Mouse (Mus musculus) embryonic facial prominence, embryonic 10.5 days (tissue): ENCODE measurements around the gene Cacng4. TPM values are rescaled to one million over a fixed set of nuclear protein-coding genes. Genes with fewer than 3 reads are reported as not detected.

Source experiments
- DNase-seq: peaks from one replicate; pipeline ENCODE4 v3.0.0-alpha.2; 2017; ENCODE audit warnings: low spot score
- H3K27ac ChIP-seq: fragments of 300-500 bp; sonication (generic); replicated peaks from 2 replicates; pipeline ENCODE4 v1.5.1; 2016; ENCODE audit warnings: mild to moderate bottlenecking
- H3K27me3 ChIP-seq: fragments of 300-500 bp; sonication (generic); replicated peaks from 2 replicates; pipeline ENCODE4 v1.6.1; 2016; ENCODE audit warnings: low read depth, mild to moderate bottlenecking; ENCODE audit not compliant: poor library complexity, severe bottlenecking
- H3K36me3 ChIP-seq: fragments of 300-500 bp; sonication (generic); replicated peaks from 2 replicates; pipeline ENCODE4 v1.6.1; 2016; ENCODE audit warnings: mild to moderate bottlenecking, moderate library complexity
- H3K4me1 ChIP-seq: fragments of 300-500 bp; sonication (generic); 2 replicates; pipeline ENCODE4 v1.6.1; 2016
- H3K4me3 ChIP-seq: fragments of 300-500 bp; sonication (generic); 2 replicates; pipeline ENCODE4 v1.5.1; 2016; ENCODE audit warnings: mild to moderate bottlenecking, moderate library complexity
- H3K9me3 ChIP-seq: fragments of 300-500 bp; sonication (generic); 2 replicates; pipeline ENCODE4 v1.6.1; 2016; ENCODE audit warnings: mild to moderate bottlenecking
- WGBS: fragments of 180-500 bp; shearing (Covaris S2); methylation state at CpG from one replicate; pipeline ENCODE4 v1.1.7; 2016; 5-methylcytosine and 5-hydroxymethylcytosine counted together
- polyA plus RNA-seq: library from polyadenylated mRNA; unstranded; fragments of >200 nt; fragmentation: Nextera tagmentation; extraction: Ambion mirVana; gene quantifications from 2 replicates; pipeline ENCODE4 v1.2.1, GENCODE M21; 2016

Gene Cacng4
- polyA plus RNA-seq, 1 experiment from 2014 or later, result 3.4 TPM

- no peaks in the 10 kb centered on the region for H3K36me3 ChIP-seq
- DNase-seq, result no peak
- H3K27me3 ChIP-seq, result 0 out of 2 replicates have a peak, but pooled peaks cover 13% of the 10 kb centered on the region
- no peak overlapping the region for H3K27ac ChIP-seq
- 52% methylated on average over 27 of the region's 27 CpGs for WGBS
- peaks cover 16% of the 10 kb centered on the region for H3K4me1 ChIP-seq
- no peak overlapping the region for H3K4me3 ChIP-seq
- H3K9me3 ChIP-seq, result no peaks in the 10 kb centered on the region
Observed at GRCm38 (mm10) chr11:107703272-107704134, 90.9 kb downstream of the Cacng4 start.

GRCm38 (mm10) chr11:107699967-107700366 lies 94.4 kb downstream of the Cacng4 start:
- H3K27me3 ChIP-seq, result 0 out of 2 replicates have a peak, but pooled peaks cover 8% of the 10 kb centered on the region
- no peaks in the 10 kb centered on the region for H3K9me3 ChIP-seq
- H3K4me1 ChIP-seq, result peaks cover 18% of the 10 kb centered on the region
- no peak overlapping the region for H3K27ac ChIP-seq
- H3K36me3 ChIP-seq, result no peaks in the 10 kb centered on the region
- WGBS, result 91% methylated on average over 4 of the region's 4 CpGs
- no peak overlapping the region for H3K4me3 ChIP-seq
- no peak for DNase-seq

- Histone ChIP-seq H3K36me3 (peaks cover 8% of the 10 kb centered on the region), H3K4me3 (no peak overlapping the region), H3K27me3 (no peaks in the 10 kb centered on the region), H3K9me3 (no peaks in the 10 kb centered on the region), H3K4me1 (peaks cover 8% of the 10 kb centered on the region), H3K27ac (no peak overlapping the region)
- DNase-seq, result no peak
- WGBS, result 84% methylated on average over 6 of the region's 6 CpGs
Observed at GRCm38 (mm10) chr11:107693338-107693737, 101.0 kb downstream of the Cacng4 start.

- 86% methylated on average over 8 of the region's 8 CpGs for WGBS
- no peak for DNase-seq
- H3K4me3 ChIP-seq, result no peak overlapping the region
- H3K36me3 ChIP-seq, result peaks cover 13% of the 10 kb centered on the region
- H3K9me3 ChIP-seq, result no peaks in the 10 kb centered on the region
- peaks cover 7% of the 10 kb centered on the region for H3K4me1 ChIP-seq
- H3K27me3 ChIP-seq, result no peaks in the 10 kb centered on the region
- no peak overlapping the region for H3K27ac ChIP-seq
Observed at GRCm38 (mm10) chr11:107691569-107691968, 102.8 kb downstream of the Cacng4 start.

- Histone ChIP-seq H3K27me3 (no peaks in the 10 kb centered on the region), H3K9me3 (no peaks in the 10 kb centered on the region), H3K4me1 (peaks cover 9% of the 10 kb centered on the region), H3K27ac (no peak overlapping the region), H3K4me3 (no peak overlapping the region), H3K36me3 (peaks cover 32% of the 10 kb centered on the region)
- DNase-seq, result no peak
- 96% methylated on average over 10 of the region's 10 CpGs for WGBS
Observed at GRCm38 (mm10) chr11:107688480-107688879, 105.9 kb downstream of the Cacng4 start.

- 81% methylated on average over 20 of the region's 20 CpGs for WGBS
- Histone ChIP-seq H3K27me3 (no peaks in the 10 kb centered on the region), H3K9me3 (no peaks in the 10 kb centered on the region), H3K36me3 (peaks cover 38% of the 10 kb centered on the region), H3K27ac (no peak overlapping the region), H3K4me1 (peaks cover 24% of the 10 kb centered on the region), H3K4me3 (no peak overlapping the region)
- no peak for DNase-seq
Observed at GRCm38 (mm10) chr11:107686290-107686689, 108.1 kb downstream of the Cacng4 start.

GRCm38 (mm10) chr11:107683544-107684465 lies 110.6 kb downstream of the Cacng4 start:
- no peaks in the 10 kb centered on the region for H3K27me3 ChIP-seq
- WGBS, result 67% methylated on average over 19 of the region's 19 CpGs
- DNase-seq, result no peak
- no peak overlapping the region for H3K27ac ChIP-seq
- no peaks in the 10 kb centered on the region for H3K9me3 ChIP-seq
- H3K4me3 ChIP-seq, result no peak overlapping the region
- peaks cover 38% of the 10 kb centered on the region for H3K36me3 ChIP-seq
- peaks cover 24% of the 10 kb centered on the region for H3K4me1 ChIP-seq

- 68% methylated on average over 9 of the region's 9 CpGs for WGBS
- Histone ChIP-seq H3K9me3 (no peaks in the 10 kb centered on the region), H3K4me1 (peaks cover 24% of the 10 kb centered on the region), H3K27ac (peak overlapping the region; percentile 72), H3K4me3 (no peak overlapping the region), H3K36me3 (peaks cover 33% of the 10 kb centered on the region), H3K27me3 (no peaks in the 10 kb centered on the region)
- DNase-seq, result no peak
Observed at GRCm38 (mm10) chr11:107682694-107683355, 111.5 kb downstream of the Cacng4 start.

Other genes with a start within 250 kb of the Cacng4 start
- gene Helz, start 246.6 kb downstream of the Cacng4 start, polyA plus RNA-seq, result 24.1 and 26.6 TPM in 2 replicates
- gene Cacng1, start 78.0 kb downstream of the Cacng4 start, polyA plus RNA-seq, result not detected in 2 replicates
- gene Cacng5, start 120.5 kb upstream of the Cacng4 start, polyA plus RNA-seq, result 0.34 and 0.52 TPM in 2 replicates